Mouse (Mus musculus) ES-CJ7 (cell line): ENCODE measurements around the gene Tango2.

Experiments
- DNase-seq: peaks from one replicate; pipeline ENCODE4 v3.0.0; 2011; ENCODE audit warnings: low read depth, low spot score

Tango2 gene

GRCm38 (mm10) chr16:18383045-18383726 is 35.3 kb upstream of the Tango2 start:
- DNase-seq, result no peak

GRCm38 (mm10) chr16:18381621-18382258 is 33.8 kb upstream of the Tango2 start:
- DNase-seq, result no peak

- no peak for DNase-seq
These were observed 32.7 kb upstream of the Tango2 start for GRCm38 (mm10) chr16:18380495-18381063.

- no peak for DNase-seq
These were observed 31.6 kb upstream of the Tango2 start for GRCm38 (mm10) chr16:18379338-18380001.

- DNase-seq, result no peak
These were observed 30.6 kb upstream of the Tango2 start for GRCm38 (mm10) chr16:18378489-18378888.

GRCm38 (mm10) chr16:18377203-18377602 is 29.3 kb upstream of the Tango2 start:
- DNase-seq, result peak; percentile 61

- DNase-seq, result no peak
These were observed 28.5 kb upstream of the Tango2 start for GRCm38 (mm10) chr16:18376297-18376954.

GRCm38 (mm10) chr16:18373632-18374031 is 25.7 kb upstream of the Tango2 start:
- DNase-seq, result no peak

- DNase-seq, result no peak
These were observed 22.3 kb upstream of the Tango2 start for GRCm38 (mm10) chr16:18370197-18370596.

- no peak for DNase-seq
These were observed 18.9 kb upstream of the Tango2 start for GRCm38 (mm10) chr16:18366849-18367248.

GRCm38 (mm10) chr16:18362948-18363347 is 15.0 kb upstream of the Tango2 start:
- DNase-seq, result no peak

- no peak for DNase-seq
These were observed 12.4 kb upstream of the Tango2 start for GRCm38 (mm10) chr16:18360151-18360805.

GRCm38 (mm10) chr16:18357977-18358376 is 10.1 kb upstream of the Tango2 start:
- DNase-seq, result no peak

- peak; percentile 51 for DNase-seq
These were observed 9.1 kb upstream of the Tango2 start for GRCm38 (mm10) chr16:18356961-18357360.

GRCm38 (mm10) chr16:18353106-18353505 is 5.2 kb upstream of the Tango2 start:
- DNase-seq, result no peak

GRCm38 (mm10) chr16:18351313-18352055 is 3.6 kb upstream of the Tango2 start:
- no peak for DNase-seq

GRCm38 (mm10) chr16:18349761-18350325 is 1.9 kb upstream of the Tango2 start:
- DNase-seq, result no peak

- peak; percentile 25 for DNase-seq
These were observed 785 bp upstream of the Tango2 start for GRCm38 (mm10) chr16:18348601-18349175.

GRCm38 (mm10) chr16:18345243-18345642 is 2.7 kb downstream of the Tango2 start:
- peak; percentile 90 for DNase-seq

GRCm38 (mm10) chr16:18343778-18344177 is 4.1 kb downstream of the Tango2 start:
- peak; percentile 92 for DNase-seq
